Mouse (Mus musculus): ENCODE results near the gene Foxi3. TPM values are rescaled to one million over a fixed set of nuclear protein-coding genes. Genes with fewer than 3 reads are reported as not detected.

Gene Foxi3
- not detected in 2 replicates for polyA plus RNA-seq (2012; rRNA removed)

GRCm38 (mm10) chr6:70956285-70956912 lies at the start of gene Foxi3:
Foxi3 (plus strand) TSS chr6:70956531.

GRCm38 (mm10) chr6:70918827-70919226 lies 37.5 kb upstream of the Foxi3 start, which contains the start of gene Tex37:
Tex37 (minus strand) TSS chr6:70918927.

Other genes with a start within 250 kb of the Foxi3 start
- gene Rpia, start 164.3 kb upstream of the Foxi3 start, polyA plus RNA-seq (2012; rRNA removed), result 10.6 and 12.9 TPM in 2 replicates
- gene Eif2ak3, start 112.0 kb upstream of the Foxi3 start, polyA plus RNA-seq (2012; rRNA removed), result 31.0 and 33.7 TPM in 2 replicates
- not detected in 2 replicates for gene Tex37, start 37.6 kb upstream of the Foxi3 start, polyA plus RNA-seq (2012; rRNA removed)
- gene Thnsl2, start 187.9 kb downstream of the Foxi3 start, polyA plus RNA-seq (2012; rRNA removed), result 14.9 and 17.2 TPM in 2 replicates
- not detected in 2 replicates for gene Fabp1, start 243.3 kb downstream of the Foxi3 start, polyA plus RNA-seq (2012; rRNA removed)

All from colon, adult 2 months (tissue).